Comparison of ENCODE assay signal across 8 mouse cellular contexts in the genomic region with DNA sequence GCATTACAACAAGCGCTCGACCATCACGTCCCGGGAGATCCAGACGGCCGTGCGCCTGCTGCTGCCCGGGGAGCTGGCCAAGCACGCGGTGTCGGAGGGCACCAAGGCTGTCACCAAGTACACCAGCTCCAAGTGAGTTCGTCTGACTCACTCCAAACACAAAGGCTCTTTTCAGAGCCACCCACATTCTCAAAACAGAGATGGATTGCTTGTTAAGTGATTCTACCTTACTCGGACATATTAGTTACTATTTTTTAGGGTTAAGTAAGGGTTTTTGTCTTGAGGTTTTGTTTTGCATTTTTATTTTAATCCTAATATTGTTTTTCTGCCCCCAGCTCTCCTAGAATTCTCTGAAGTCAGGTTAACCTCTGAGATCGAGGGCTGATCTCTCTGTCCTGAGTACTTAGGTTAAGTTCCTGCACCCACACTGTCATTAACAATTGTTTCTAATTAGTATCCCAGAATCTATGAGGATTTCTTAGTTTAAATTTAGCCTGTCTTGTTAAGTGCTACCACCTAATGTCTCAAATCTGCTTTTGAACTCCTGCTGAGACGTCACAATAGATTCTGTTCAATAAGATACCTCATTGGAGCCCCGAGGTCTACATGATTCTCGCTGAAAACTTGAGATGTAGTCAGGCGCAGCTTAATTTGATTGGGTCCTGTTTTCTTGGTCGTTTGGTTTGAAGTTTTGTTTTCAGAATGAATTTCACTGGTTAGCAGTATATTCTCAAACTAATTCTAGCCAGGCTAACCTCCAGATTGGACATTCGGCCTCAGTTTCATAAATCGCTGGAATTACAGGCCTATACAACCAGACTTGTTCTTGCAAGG. TPM values are rescaled to one million over a fixed set of nuclear protein-coding genes. Genes with fewer than 3 reads are reported as not detected.
A peak's percentile ranks its signal among the peaks of the same experiment; 100 is the strongest.
DNase-seq lines count a peak whose midpoint lies in the region; ATAC-seq and TF ChIP-seq lines count a peak whose summit lies in the region.

No protein-coding gene starts in this region.

- in situ Hi-C loops in Patski (cut with MboI; ENCODE audit: low pct_unique_long_range_greater_than_20kb): loop anchor here (25.0 kb wide), 1 partner anchor 1974 kb away; the partner anchor contains the start of genes Hist1h1a, Hist1h2ab, Hist1h3a and Hist1h3b

- H3K27ac ChIP-seq in kidney, postnatal 0 days: 0 out of 2 replicates have a peak overlapping the region, but pooled peaks have one; percentile 19
- peak overlapping the region; percentile 45; the same call in 1 of the 2 replicates for H3K27ac ChIP-seq in hindbrain, embryonic 13.5 days

- no peak for TF ChIP-seq CTCF in kidney, postnatal 0 days (IDR thresholded peaks at IDR 0.05; ENCODE audit: low read depth)
- TF ChIP-seq CTCF in Patski (IDR thresholded peaks at IDR 0.05): no peak

- DNase-seq in kidney, postnatal 0 days (ENCODE audit: low spot score): no peak
- no peak for DNase-seq in kidney, postnatal 14 days
- DNase-seq in Patski (ENCODE audit: low read depth, low spot score): no peak
- DNase-seq in adrenal gland, postnatal 14 days: no peak
- DNase-seq in left cerebral cortex, postnatal 14 days (ENCODE audit: low spot score in 2 of 2): no peak
- DNase-seq in heart, postnatal 36 days: no peak

- no peaks in the 10 kb centered on the region for H3K36me3 ChIP-seq in kidney, postnatal 0 days (ENCODE audit: insufficient read depth, low read length)
- no peaks in the 10 kb centered on the region for H3K36me3 ChIP-seq in hindbrain, embryonic 13.5 days
- no peaks in the 10 kb centered on the region for H3K36me3 ChIP-seq in myocyte (ENCODE audit: control insufficient read depth, insufficient read depth)

- intact Hi-C loops in left cerebral cortex, postnatal 14 days (cut with DNase I): no loop called here
- intact Hi-C loops in heart, postnatal 36 days (cut with DNase I): loop anchor here (10.0 kb wide), 5 partner anchors 47 to 1897 kb away; partner anchors contain the start of genes Hist1h2ac, Hist1h2ai, Hist1h2ap and Hist1h2bc

- CTCF ChIA-PET in Patski (lab: Charles Lee): no interaction called here

- H3K4me3 ChIP-seq in kidney, postnatal 0 days (replicated peaks; ENCODE audit: low read depth, low read length): 0 out of 2 replicates have a peak overlapping the region, but pooled peaks have one; percentile 25
- H3K4me3 ChIP-seq in hindbrain, embryonic 13.5 days: peak overlapping the region; percentile 37
- peak overlapping the region; percentile 12 for H3K4me3 ChIP-seq in myocyte

- H3K79me2 ChIP-seq in myocyte (ENCODE audit: control insufficient read depth, insufficient read depth): no peaks in the 10 kb centered on the region

- no peak for ATAC-seq in kidney, postnatal 0 days (replicated peaks; ENCODE audit: low FRiP score, low read depth)
- ATAC-seq in Patski: peak; percentile 18
- ATAC-seq in hindbrain, embryonic 13.5 days (ENCODE audit: low FRiP score): peak; percentile 50

- H3ac ChIP-seq in myocyte (ENCODE audit: control insufficient read depth, insufficient read length): no peak overlapping the region

- WGBS in kidney, postnatal 0 days: 27% methylated on average over 11 of the region's 21 CpGs
- 11% methylated on average over 14 of the region's 21 CpGs for WGBS in hindbrain, embryonic 13.5 days

- H3K27me3 ChIP-seq in kidney, postnatal 0 days (ENCODE audit: insufficient read depth, low read length): no peaks in the 10 kb centered on the region
- H3K27me3 ChIP-seq in Patski (no peaks in the 10 kb centered on the region), myocyte (ENCODE audit: control insufficient read depth, insufficient read depth, insufficient read length) (no peaks in the 10 kb centered on the region)
- 0 out of 2 replicates have a peak, but pooled peaks cover 6% of the 10 kb centered on the region for H3K27me3 ChIP-seq in hindbrain, embryonic 13.5 days

- no peaks in the 10 kb centered on the region for H3K4me1 ChIP-seq in kidney, postnatal 0 days (replicated peaks; ENCODE audit: insufficient read depth, low read length)
- peaks cover 28% of the 10 kb centered on the region for H3K4me1 ChIP-seq in hindbrain, embryonic 13.5 days (replicated peaks)

- POLR2A ChIA-PET in Patski (lab: Charles Lee): interaction anchor here (1.1 kb wide), 1 partner anchor 1754 kb away, joined by 3 read pairs; no protein-coding TSS in a partner anchor

- TF ChIP-seq POLR2A in myocyte (IDR thresholded peaks at IDR 0.05; ENCODE audit: insufficient read length, low read depth): no peak

- H3K9ac ChIP-seq in kidney, postnatal 0 days (ENCODE audit: low read depth, low read length): 0 out of 2 replicates have a peak overlapping the region, but pooled peaks have one; percentile 23
- peak overlapping the region; percentile 10 for H3K9ac ChIP-seq in hindbrain, embryonic 13.5 days

- H3K4me2 ChIP-seq in kidney, postnatal 0 days (ENCODE audit: low read length): peak overlapping the region; percentile 49; the same call in 1 of the 2 replicates
- peak overlapping the region; percentile 60 for H3K4me2 ChIP-seq in hindbrain, embryonic 13.5 days
- H3K4me2 ChIP-seq in myocyte (ENCODE audit: low read depth): peak overlapping the region; percentile 70

- no peaks in the 10 kb centered on the region for H3K9me3 ChIP-seq in kidney, postnatal 0 days (replicated peaks; ENCODE audit: low read length)
- no peaks in the 10 kb centered on the region for H3K9me3 ChIP-seq in hindbrain, embryonic 13.5 days

TF ChIP-seq in myocyte, 11 proteins besides CTCF, POLR2A, EP300 and RAD21:
- TF ChIP-seq TCF12 (IDR thresholded peaks at IDR 0.05; ENCODE audit: insufficient read depth, poor library complexity, severe bottlenecking): no peak
- TF ChIP-seq REST (IDR thresholded peaks at IDR 0.05; ENCODE audit: insufficient read depth, insufficient read length): no peak
- TF ChIP-seq USF1 (IDR thresholded peaks at IDR 0.05; ENCODE audit: low read depth): no peak
- no peak for TF ChIP-seq CEBPB (IDR thresholded peaks at IDR 0.05; ENCODE audit: insufficient read depth, poor library complexity, severe bottlenecking)
- no peak for TF ChIP-seq MYOD1 (IDR thresholded peaks at IDR 0.05; ENCODE audit: control insufficient read depth in 1 of 3, insufficient read length in 2 of 3, low read depth in 2 of 3)
- no peak for TF ChIP-seq TCF3 (IDR thresholded peaks at IDR 0.05; ENCODE audit: insufficient read length, low read depth)
- no peak for TF ChIP-seq E2F4 (IDR thresholded peaks at IDR 0.05; ENCODE audit: insufficient read depth)
- no peak for TF ChIP-seq SRF (IDR thresholded peaks at IDR 0.05; ENCODE audit: control insufficient read depth, insufficient read length, low read depth)
- TF ChIP-seq MAX (IDR thresholded peaks at IDR 0.05; ENCODE audit: low read depth): no peak
- TF ChIP-seq POLR2AphosphoS2 (IDR thresholded peaks at IDR 0.05; ENCODE audit: insufficient read length, low read depth): no peak
- TF ChIP-seq MYOG (IDR thresholded peaks at IDR 0.05; ENCODE audit: control insufficient read depth in 1 of 3, insufficient read depth in 1 of 3, insufficient read length in 2 of 3, low read depth in 2 of 3): no peak

RNA-seq across cellular contexts. Expression of gene Hist1h2bp, which starts 0.7 kb away (rescaled TPM):
- polyA plus RNA-seq in kidney, postnatal 0 days (2015; fragmentation: Nextera tagmentation; extraction: Ambion mirVana): 0.71 and 1.5 TPM in 2 replicates
- polyA plus RNA-seq in Patski (2021): 0.45 TPM
- polyA plus RNA-seq in hindbrain, embryonic 13.5 days (2015; fragmentation: Nextera tagmentation; extraction: Ambion mirVana): 0.68 and 0.97 TPM in 2 replicates
- polyA plus RNA-seq in myocyte (2012; fragmentation: generic; extraction: Trizol): 0.89 TPM
- total RNA-seq in adrenal gland, postnatal 14 days (2021): 68.9 and 94.7 TPM in 2 replicates
- 10 to 100 TPM in 1 of 2 experiments, 1 to 10 TPM in 1; 6.7 to 11.2 TPM for total RNA-seq in left cerebral cortex, postnatal 14 days (2021)
- total RNA-seq in heart, postnatal 36 days (2021): 1 to 10 TPM; 5.4 to 5.7 TPM

RNA-seq across cellular contexts. Expression of gene Hist1h2an, which starts 1.0 kb away (rescaled TPM):
- polyA plus RNA-seq in kidney, postnatal 0 days (2015; fragmentation: Nextera tagmentation; extraction: Ambion mirVana): 4.6 TPM in 1 of 2 replicates, not detected in the other
- polyA plus RNA-seq in Patski (2021) (4.5 TPM), myocyte (2012; fragmentation: generic; extraction: Trizol) (6.8 TPM)
- 1.8 and 2.8 TPM in 2 replicates for polyA plus RNA-seq in hindbrain, embryonic 13.5 days (2015; fragmentation: Nextera tagmentation; extraction: Ambion mirVana)
- total RNA-seq in adrenal gland, postnatal 14 days (2021): 38.5 and 43.6 TPM in 2 replicates
- total RNA-seq in left cerebral cortex, postnatal 14 days (2021): 1 to 10 TPM; 2.5 to 6.9 TPM
- 1 to 10 TPM; 1.0 to 2.1 TPM for total RNA-seq in heart, postnatal 36 days (2021)

RNA-seq across cellular contexts. Expression of gene Hist1h3i, which starts 4.8 kb away (rescaled TPM):
- polyA plus RNA-seq in kidney, postnatal 0 days (2015; fragmentation: Nextera tagmentation; extraction: Ambion mirVana): 66.0 and 72.0 TPM in 2 replicates
- 1.6 TPM for polyA plus RNA-seq in Patski (2021)
- 44.3 and 48.5 TPM in 2 replicates for polyA plus RNA-seq in hindbrain, embryonic 13.5 days (2015; fragmentation: Nextera tagmentation; extraction: Ambion mirVana)
- 10.6 TPM for polyA plus RNA-seq in myocyte (2012; fragmentation: generic; extraction: Trizol)
- 215 and 253 TPM in 2 replicates for total RNA-seq in adrenal gland, postnatal 14 days (2021)
- total RNA-seq in left cerebral cortex, postnatal 14 days (2021): 10 to 100 TPM; 51.4 to 75.0 TPM
- 10 to 100 TPM; 22.6 to 23.7 TPM for total RNA-seq in heart, postnatal 36 days (2021)

RNA-seq across cellular contexts. Expression of gene Hist1h1b, which starts 7.6 kb away (rescaled TPM):
- polyA plus RNA-seq in kidney, postnatal 0 days (2015; fragmentation: Nextera tagmentation; extraction: Ambion mirVana): 13.2 and 13.8 TPM in 2 replicates
- 1.4 TPM for polyA plus RNA-seq in Patski (2021)
- 5.5 and 7.8 TPM in 2 replicates for polyA plus RNA-seq in hindbrain, embryonic 13.5 days (2015; fragmentation: Nextera tagmentation; extraction: Ambion mirVana)
- 1.7 TPM for polyA plus RNA-seq in myocyte (2012; fragmentation: generic; extraction: Trizol)
- total RNA-seq in adrenal gland, postnatal 14 days (2021): 129 and 152 TPM in 2 replicates
- total RNA-seq in left cerebral cortex, postnatal 14 days (2021): 10 to 100 TPM in 1 of 2 experiments, 1 to 10 TPM in 1; 7.6 to 10.5 TPM
- 10 to 100 TPM in 1 of 2 experiments, 1 to 10 TPM in 1; 9.8 to 10.6 TPM for total RNA-seq in heart, postnatal 36 days (2021)

RNA-seq across cellular contexts. Expression of gene Hist1h2bq, which starts 22.0 kb away (rescaled TPM):
- polyA plus RNA-seq in kidney, postnatal 0 days (2015; fragmentation: Nextera tagmentation; extraction: Ambion mirVana): 12.2 and 13.7 TPM in 2 replicates
- polyA plus RNA-seq in Patski (2021) (35.6 TPM), myocyte (2012; fragmentation: generic; extraction: Trizol) (72.0 TPM)
- polyA plus RNA-seq in hindbrain, embryonic 13.5 days (2015; fragmentation: Nextera tagmentation; extraction: Ambion mirVana): 7.3 and 7.8 TPM in 2 replicates
- total RNA-seq in adrenal gland, postnatal 14 days (2021): 128 and 131 TPM in 2 replicates
- total RNA-seq in left cerebral cortex, postnatal 14 days (2021): 10 to 100 TPM; 43.6 to 56.5 TPM
- total RNA-seq in heart, postnatal 36 days (2021): 10 to 100 TPM; 35.1 to 36.5 TPM
